Mouse (Mus musculus) megakaryocyte-erythroid progenitor cell, adult 5-6 weeks (primary cell): ENCODE results near the gene Susd3. TPM values are rescaled to one million over a fixed set of nuclear protein-coding genes. Genes with fewer than 3 reads are reported as not detected.
A peak's percentile ranks its signal among the peaks of the same experiment; 100 is the strongest.

Experiments used
- ATAC-seq: replicated peaks from 2 replicates; pipeline ENCODE4 v1.8.0; 2016; ENCODE audit warnings: mild to moderate bottlenecking, inconsistent platforms; ENCODE audit not compliant: severe bottlenecking, poor library complexity, low FRiP score, low TSS enrichment
- total RNA-seq, 2 experiments: library from RNA; stranded (forward) in 1 of 2; stranded (reverse) in 1 of 2; fragments of 200-1000, 215-1000 nt in 1 of 2; fragments of >200 nt in 1 of 2; fragmentation: Nextera tagmentation in 1 of 2; gene quantifications; 2 replicates each; pipeline ENCODE4 v1.2.3; 2014 to 2017

Gene Susd3
- total RNA-seq, 2 experiments from 2014 or later: 0.70 TPM; not detected in 1

DNA sequence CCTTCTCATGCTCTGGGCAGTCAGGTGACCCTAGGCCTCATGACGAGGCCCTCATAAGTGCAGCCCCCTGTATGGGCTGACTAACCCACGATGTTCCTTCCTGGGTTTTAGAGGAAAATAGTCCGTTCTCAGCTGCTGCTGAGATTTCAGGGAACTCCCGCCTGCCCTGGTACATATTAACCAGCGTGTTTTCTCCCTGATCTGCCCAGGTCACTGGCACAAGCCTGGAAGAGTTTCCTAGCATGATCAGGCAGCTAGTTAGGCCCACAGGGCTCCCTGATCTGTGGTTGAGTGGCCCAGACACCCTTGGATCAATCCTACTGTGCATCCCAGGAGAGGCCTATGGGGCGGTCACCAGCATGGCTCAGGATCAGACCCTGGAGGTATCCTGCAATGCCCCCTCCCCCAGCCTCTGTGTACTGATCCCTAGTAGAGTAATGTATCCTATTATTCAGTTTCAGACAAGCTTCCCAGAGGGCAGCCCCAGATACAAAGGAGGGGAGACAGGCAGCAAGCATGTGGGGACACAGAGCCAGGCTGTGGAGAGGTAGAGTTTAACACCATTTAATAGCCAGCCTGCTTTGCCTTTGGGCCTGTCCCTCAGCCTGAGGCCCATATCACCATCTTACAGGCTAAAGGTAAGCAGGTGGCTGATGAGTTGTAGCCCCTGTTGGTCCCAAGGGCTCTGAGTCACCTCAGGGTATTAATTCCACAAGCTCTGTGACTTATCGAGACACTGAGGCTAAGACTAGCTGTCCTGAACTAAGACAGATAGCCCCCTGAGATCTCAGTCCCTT lies 57.4 kb downstream of the Susd3 start:
- no peak for ATAC-seq

DNA sequence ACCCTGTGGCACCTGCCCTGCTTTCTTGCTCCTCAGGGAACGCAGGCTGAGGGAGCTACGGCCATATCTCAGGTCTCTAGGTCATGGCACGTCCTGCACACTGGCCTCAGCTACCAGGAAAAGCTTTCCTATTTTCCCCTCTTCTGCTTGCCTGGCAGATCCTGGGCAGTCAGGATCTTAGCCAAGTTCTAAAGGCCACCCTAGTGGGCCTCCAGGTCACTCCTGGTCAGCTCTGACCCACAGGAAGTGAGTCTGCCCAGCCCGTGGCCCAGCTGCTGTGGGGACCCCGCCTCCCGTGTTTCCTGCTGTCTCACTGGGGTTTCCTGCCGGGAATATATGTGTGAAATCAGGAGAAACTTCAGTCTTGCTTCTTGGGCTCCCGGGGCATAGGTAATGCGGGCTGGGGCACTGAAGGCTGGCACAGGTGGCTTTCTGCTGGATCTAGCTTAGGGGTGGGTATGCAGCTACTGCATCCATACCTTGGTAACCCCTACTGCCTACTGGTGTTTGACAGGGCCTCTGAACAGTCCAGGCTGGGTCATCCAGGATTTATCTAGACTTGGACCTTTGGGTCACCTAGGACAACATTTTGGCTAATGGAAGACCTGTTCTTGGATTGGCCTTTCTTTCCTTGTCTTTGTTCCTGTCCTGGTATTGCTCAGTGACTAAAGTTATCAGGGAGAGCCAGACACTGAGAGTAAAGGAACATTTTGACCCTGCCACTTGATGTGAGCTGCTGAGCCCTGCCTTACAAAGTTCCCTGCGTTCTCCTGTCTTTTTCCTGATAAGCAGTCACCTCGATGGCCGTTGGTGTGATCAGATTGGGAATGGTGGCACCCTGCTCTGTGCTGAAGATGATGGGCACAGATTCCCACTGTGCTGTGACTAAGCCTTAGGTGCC lies 58.3 kb downstream of the Susd3 start:
- ATAC-seq: no peak

DNA sequence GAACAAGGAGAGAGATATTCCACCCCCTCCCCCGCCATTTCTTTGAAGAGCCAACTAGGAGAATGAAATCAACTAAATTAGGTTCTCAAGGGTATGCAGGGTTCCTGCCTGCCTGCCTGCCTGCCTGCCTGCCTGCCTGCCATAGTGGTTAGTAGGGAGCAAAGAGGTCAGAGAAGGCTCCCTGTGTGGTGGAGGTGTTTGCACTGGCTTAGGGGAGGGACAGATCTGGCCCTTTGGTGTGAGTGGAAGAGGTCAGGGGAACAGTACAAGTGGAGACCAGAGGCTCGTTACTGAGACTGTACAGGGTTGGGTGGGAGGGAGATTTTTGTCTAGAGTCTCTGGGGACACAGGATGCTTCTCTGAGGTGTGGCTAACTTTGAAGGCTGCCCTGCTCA lies 59.5 kb downstream of the Susd3 start:
- ATAC-seq: no peak

DNA sequence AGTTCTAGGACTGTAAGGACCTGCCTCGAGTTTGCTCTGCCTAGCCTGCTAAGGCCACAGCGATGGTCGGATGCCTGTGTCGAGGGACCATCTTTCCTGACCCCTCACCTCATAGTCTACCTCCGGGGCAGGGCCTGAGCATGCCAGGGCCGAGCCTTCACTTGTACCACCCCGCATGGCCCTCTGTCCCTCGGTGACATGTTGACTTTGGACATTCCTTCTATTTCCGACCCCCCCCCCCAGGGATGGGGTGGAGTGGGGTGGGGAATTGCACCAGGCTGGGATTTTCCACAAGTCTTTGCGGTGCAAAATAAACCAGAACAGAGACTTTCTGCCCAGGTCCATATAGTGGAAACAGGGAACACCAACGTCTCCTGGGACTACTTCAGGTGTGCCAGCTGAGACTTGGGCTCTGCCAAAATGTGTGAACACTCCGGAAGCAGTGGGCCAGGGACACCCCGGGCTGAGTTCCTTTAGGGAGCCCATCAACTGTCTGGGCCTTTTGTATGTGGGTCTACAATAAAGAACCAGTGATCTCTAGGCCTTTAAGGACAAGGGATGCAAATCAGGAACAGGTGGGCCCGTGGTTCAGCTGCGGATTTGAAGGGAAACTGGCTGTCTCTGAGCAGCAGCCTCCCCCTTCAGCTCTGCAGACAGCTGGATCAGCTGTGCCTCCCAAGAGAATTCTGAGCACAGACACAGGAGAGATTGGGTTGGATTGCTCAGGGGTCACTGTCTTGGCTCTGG lies 60.1 kb downstream of the Susd3 start:
- ATAC-seq: no peak

DNA sequence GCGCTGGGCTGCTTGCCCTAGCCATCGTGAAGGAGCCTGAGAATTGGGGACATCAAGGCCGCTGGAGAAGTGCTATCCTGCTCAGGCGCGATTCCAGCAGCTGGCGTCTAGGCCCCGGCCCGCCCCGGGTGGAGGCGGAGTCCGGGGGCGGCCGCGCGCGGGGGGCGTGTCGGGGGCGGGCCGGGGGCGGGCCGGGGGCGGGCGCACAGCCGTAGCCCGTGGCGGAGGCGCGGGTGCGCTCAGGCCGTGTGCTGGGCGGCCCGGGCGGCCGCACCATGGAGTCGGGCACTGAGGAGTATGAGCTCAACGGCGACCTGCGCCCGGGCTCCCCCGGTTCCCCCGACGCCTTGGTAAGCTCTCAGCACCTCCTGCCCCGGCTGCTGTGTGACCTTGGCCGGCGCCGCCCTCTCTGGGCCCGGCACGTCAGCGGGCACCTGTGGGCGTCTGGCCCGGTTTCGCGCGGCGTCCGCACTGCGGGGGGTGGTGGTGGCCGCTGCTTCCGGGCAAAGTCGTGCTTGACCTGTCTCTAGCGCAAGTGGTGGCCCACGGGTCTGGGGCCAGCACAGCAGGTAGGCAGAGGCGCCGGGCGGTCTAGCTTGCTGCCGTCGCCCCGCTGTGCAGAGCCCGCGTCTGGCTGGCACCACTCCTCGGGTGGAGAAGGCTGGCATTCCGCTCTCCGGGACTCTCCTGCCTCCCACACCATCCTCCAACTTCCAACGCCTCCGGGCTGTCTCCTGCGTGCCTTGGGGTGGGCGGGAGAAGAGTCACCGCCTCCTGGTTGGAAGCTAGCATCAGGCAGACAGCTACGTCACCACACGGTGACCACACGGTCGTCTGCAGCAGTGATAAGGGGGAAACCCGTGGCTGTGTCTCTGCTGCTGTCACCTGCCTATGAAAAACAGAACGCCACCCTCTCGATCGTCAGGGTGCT lies 61.0 kb downstream of the Susd3 start, which contains the start of gene Ninj1:
Ninj1 (plus strand) TSS at position 198 of the 931 bp plus-strand sequence.
- ATAC-seq: peak; percentile 92

DNA sequence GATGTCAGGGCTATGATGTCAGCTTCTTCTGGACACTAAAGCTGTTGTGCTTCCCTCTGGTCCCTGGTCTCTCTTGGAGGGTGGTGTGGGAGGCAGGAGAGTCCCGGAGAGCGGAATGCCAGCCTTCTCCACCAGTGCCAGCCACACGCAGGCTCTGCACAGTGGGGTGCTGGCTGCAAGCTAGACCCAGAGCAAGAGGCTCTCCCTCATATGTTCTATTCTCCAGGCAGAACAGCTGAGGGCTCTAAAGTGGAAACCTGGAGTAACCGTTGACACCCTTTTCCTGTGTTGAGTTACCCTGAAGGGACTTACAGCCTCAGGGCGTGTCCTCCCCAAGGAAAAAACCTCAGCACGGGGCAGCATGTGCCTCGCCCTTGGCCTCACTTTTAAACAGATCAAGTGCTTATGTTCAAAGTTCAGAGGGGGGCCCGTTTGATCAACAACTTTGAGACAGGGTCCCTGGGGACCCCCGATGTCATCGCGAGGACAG lies 61.7 kb downstream of the Susd3 start:
- 0 out of 2 replicates have a peak, but pooled peaks have one; percentile 5 for ATAC-seq

DNA sequence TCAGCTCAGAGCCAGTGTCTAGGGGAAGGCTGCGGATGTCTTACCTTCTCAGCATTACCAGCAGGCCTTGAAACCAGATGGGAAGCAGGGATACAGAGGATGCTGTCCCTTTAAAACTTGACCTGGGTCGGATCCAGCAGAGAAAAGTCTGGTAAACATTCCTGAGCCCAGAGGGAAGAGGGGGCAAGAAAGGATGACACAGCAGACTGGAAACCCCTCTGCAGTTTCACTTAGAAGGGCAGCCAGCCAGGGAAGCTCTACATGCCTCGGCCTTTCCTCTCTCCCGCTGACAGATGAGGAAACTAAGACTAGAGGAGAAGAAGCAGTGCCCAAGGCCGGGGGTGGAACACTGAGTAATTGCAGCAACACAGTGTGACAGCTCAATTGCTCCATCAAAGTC lies 64.9 kb downstream of the Susd3 start:
- no peak for ATAC-seq

DNA sequence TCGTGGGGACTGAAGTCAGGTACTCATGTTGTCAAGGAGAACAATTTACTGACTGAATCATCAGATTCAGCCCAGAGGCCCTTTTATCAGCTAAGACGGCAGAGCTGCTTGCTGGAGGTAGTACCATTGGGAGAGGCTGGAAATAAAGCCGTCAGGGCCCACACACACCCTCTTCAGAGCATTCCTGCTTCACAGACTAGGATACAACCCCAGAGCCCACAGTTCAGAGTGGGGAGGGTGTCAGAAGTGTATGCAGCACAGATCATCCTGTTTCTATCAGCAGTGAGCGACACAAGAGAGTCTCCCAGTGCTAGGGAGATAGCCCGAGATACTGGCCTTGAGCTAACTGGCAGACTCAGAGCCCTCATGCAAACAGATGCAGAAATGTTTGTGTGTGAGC lies 65.3 kb downstream of the Susd3 start:
- ATAC-seq: no peak

DNA sequence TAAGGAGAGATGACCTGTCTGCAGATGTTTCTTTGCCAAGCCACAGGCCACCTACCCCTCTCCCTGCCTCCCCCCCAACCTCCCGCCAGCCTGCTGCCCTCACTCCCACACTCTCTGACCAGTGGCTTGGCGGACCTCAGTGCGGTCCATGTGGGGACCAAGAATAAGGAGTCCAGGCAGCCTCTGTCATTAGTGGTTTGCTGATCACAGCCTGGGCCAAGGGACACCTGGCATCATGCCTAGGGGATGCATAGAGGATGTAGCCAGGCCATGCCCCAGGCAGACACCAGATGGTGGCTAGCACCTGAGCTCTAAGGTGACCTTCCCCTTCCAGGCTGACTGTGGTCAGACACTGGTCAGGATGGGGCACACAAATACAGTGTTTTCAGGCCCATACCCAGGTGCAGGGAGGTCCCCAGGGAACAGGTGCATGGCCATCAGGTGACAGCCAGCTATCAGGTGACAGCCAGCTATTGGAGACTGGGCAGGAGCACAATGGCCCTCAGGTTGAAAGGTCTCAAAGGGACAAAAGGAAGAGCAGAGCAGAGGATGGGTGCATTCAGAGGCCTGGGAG lies 67.0 kb downstream of the Susd3 start:
- ATAC-seq: no peak

DNA sequence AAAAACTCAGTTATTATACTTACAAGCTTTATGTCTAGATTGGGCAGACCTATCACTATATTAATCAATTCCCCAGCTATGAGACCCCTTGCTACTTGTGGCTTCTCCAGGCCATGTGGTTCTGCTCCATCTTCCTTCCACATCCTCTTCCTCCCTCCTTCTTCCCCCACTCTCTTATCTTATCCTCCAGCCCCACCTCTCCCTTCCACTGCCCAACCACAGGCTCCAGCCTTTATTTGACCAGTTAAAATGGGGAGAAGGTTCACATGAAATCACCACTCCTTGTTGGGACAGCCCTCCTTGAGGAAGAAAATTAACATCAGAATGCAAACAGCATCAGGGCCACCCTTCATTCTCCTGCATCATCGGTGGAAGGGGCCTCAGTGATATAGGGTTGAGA lies 67.8 kb downstream of the Susd3 start:
- ATAC-seq: no peak

Other genes with a start within 250 kb of the Susd3 start
- gene Wnk2, start 100.7 kb downstream of the Susd3 start, total RNA-seq (2014; fragmentation: Nextera tagmentation): 0.24 TPM in 1 of 2 replicates, not detected in the other
- not detected in 2 replicates for gene Wnk2, start 100.7 kb downstream of the Susd3 start, total RNA-seq (2017)
- gene Ninj1, start 61.2 kb downstream of the Susd3 start, total RNA-seq (2014; fragmentation: Nextera tagmentation): 34.5 and 36.1 TPM in 2 replicates
- gene Ninj1, start 61.2 kb downstream of the Susd3 start, total RNA-seq (2017): 18.7 and 18.9 TPM in 2 replicates
- 6.7 and 25.3 TPM in 2 replicates for gene Card19, start 32.7 kb downstream of the Susd3 start, total RNA-seq (2014; fragmentation: Nextera tagmentation)
- 11.8 and 16.6 TPM in 2 replicates for gene Card19, start 32.7 kb downstream of the Susd3 start, total RNA-seq (2017)
- 4.5 and 5.0 TPM in 2 replicates for gene Fgd3, start 71.6 kb upstream of the Susd3 start, total RNA-seq (2014; fragmentation: Nextera tagmentation)
- gene Fgd3, start 71.6 kb upstream of the Susd3 start, total RNA-seq (2017): 4.6 and 5.2 TPM in 2 replicates
- gene Bicd2, start 92.9 kb upstream of the Susd3 start, total RNA-seq (2014; fragmentation: Nextera tagmentation): 14.8 and 16.1 TPM in 2 replicates
- gene Bicd2, start 92.9 kb upstream of the Susd3 start, total RNA-seq (2017): 18.3 and 26.2 TPM in 2 replicates
- 8.9 and 9.8 TPM in 2 replicates for gene Ippk, start 172.5 kb upstream of the Susd3 start, total RNA-seq (2014; fragmentation: Nextera tagmentation)
- gene Ippk, start 172.5 kb upstream of the Susd3 start, total RNA-seq (2017): 13.0 and 13.2 TPM in 2 replicates
- gene Tes3-ps, start 244.6 kb upstream of the Susd3 start, total RNA-seq (2014; fragmentation: Nextera tagmentation): 0.12 and 0.20 TPM in 2 replicates
- 6.5 and 7.0 TPM in 2 replicates for gene Tes3-ps, start 244.6 kb upstream of the Susd3 start, total RNA-seq (2017)